Mouse (Mus musculus): ENCODE data around the gene Dhrs3. TPM values are rescaled to one million over a fixed set of nuclear protein-coding genes. Genes with fewer than 3 reads are reported as not detected.

Dhrs3 gene
- total and polyA plus RNA-seq, 3 experiments: 7.9 to 37.7 (median 10.5) TPM

DNA sequence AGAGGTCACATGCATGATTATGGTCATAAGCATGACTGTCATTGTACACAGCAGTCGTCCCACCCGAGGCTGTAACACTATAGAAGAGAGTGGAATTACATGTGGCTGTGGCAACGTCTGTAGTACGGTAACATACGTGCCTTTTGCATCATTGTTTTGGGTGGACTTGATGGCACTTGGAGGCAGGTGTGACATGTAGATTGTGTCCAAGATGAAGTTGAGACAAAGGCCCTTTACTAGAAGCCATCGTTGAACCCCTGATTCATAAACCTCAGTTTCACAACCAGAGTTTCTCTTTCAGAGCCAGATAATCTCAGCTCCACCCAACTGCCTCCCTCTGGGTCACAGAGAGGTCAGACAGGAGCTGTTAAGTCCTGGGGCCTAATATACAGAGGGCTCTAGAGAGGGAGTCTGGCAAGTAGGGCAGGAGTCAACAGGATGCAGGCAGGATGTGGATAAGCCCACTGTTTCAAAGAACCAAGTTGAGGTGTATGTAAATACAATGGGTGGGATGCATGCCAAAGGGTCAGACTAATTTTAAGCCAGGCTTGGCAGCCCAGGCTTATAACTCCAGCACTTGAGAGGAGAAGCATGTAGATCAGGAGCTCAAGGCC lies 5.5 kb downstream of the Dhrs3 start:
- in situ Hi-C loops (cut with MboI; ENCODE audit: low pct_ligation_motif_present, low pct_unique_long_range_greater_than_20kb, low sequenced_read_pairs) (loop anchor here (5.0 to 25.0 kb wide), 4 partner anchors 149 to 389 kb away; partner anchors contain the start of gene Gm13124), dilution Hi-C loops (cut with MboI; ENCODE audit: extremely low pct_ligation_motif_present, extremely low pct_unique_long_range_greater_than_20kb, low sequenced_read_pairs) (loop anchor here (25.0 kb wide), 1 partner anchor 89 kb away; no protein-coding TSS in a partner anchor)
- Histone ChIP-seq H3K4me3 (replicated peaks in 1 of 3; ENCODE audit: low read depth in 2 of 3, low read length in 2 of 3, poor library complexity in 1 of 3) (peak overlapping the region in 1 of 3 experiments; percentile 34), H3K27me3 (replicated peaks) (no peaks in the 10 kb centered on the region), H3K9me3 (replicated peaks; ENCODE audit: low read length) (peaks cover 2% of the 10 kb centered on the region), H3K27ac (ENCODE audit: insufficient read depth, low read depth) (peak overlapping the region; percentile 38), H3K9ac (ENCODE audit: insufficient read depth, low read depth) (no peak overlapping the region; the same call in 1 of the 2 replicates), H3K36me3 (replicated peaks in 1 of 2; ENCODE audit: control insufficient read depth in 1 of 2, insufficient read depth in 1 of 2, low read length in 1 of 2) (peaks cover 13 to 30% of the 10 kb centered on the region in 2 experiments), H3K4me2 (ENCODE audit: insufficient read depth, low read depth, poor library complexity, severe bottlenecking) (0 out of 2 replicates have a peak overlapping the region, but pooled peaks have one; percentile 30), H3K79me2 (replicated peaks; ENCODE audit: control insufficient read depth, extremely low read depth, insufficient read depth, poor library complexity, severe bottlenecking) (peaks cover 36% of the 10 kb centered on the region), H3K4me1 (ENCODE audit: control insufficient read depth in 1 of 2, insufficient read depth in 2 of 2) (peaks cover 38 to 44% of the 10 kb centered on the region in 2 experiments)
- DNase-seq (ENCODE audit: extremely low read depth): no peak
- peak; percentile 37; the same call in 1 of the 2 replicates for TF ChIP-seq BHLHE40 (IDR thresholded peaks at IDR 0.05; ENCODE audit: low read depth, low read length)
- no peak for TF ChIP-seq TCF12 (IDR thresholded peaks at IDR 0.05; ENCODE audit: low read depth, low read length)

DNA sequence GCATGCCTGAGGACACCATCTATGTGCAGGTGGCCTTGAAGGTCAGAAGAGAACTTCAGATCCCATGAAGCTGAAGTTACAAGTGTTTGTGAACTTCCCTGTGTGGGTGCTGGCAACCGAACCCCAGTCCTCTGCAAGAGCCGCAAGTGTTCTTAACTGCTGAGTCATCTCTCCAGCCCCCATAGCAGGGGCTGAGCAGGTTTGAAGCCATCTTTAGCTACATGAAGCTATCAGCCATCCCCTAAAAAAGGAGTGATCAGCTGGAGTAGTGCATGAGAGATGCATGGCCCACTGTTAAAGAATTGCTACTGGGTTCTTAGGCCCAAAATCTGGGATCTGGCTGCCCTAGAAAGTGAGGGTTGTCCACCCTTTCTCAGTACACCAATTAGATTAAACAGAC lies 6.1 kb downstream of the Dhrs3 start:
- Histone ChIP-seq H3K36me3 (replicated peaks in 1 of 2; ENCODE audit: control insufficient read depth in 1 of 2, insufficient read depth in 1 of 2, low read length in 1 of 2) (peaks cover 13 to 30% of the 10 kb centered on the region in 2 experiments), H3K9me3 (replicated peaks; ENCODE audit: low read length) (peaks cover 2% of the 10 kb centered on the region), H3K4me1 (ENCODE audit: control insufficient read depth in 1 of 2, insufficient read depth in 2 of 2) (peaks cover 44 to 46% of the 10 kb centered on the region in 2 experiments), H3K4me3 (replicated peaks in 1 of 3; ENCODE audit: low read depth in 2 of 3, low read length in 2 of 3, poor library complexity in 1 of 3) (no peak overlapping the region), H3K4me2 (ENCODE audit: insufficient read depth, low read depth, poor library complexity, severe bottlenecking) (no peak overlapping the region), H3K9ac (ENCODE audit: insufficient read depth, low read depth) (no peak overlapping the region), H3K27me3 (replicated peaks) (no peaks in the 10 kb centered on the region), H3K27ac (ENCODE audit: insufficient read depth, low read depth) (no peak overlapping the region), H3K79me2 (replicated peaks; ENCODE audit: control insufficient read depth, extremely low read depth, insufficient read depth, poor library complexity, severe bottlenecking) (peaks cover 38% of the 10 kb centered on the region)
- no peak for TF ChIP-seq CHD1 (IDR thresholded peaks at IDR 0.05; ENCODE audit: low read depth, low read length)
- TF ChIP-seq SMC3 (IDR thresholded peaks at IDR 0.05; ENCODE audit: low read depth, low read length): no peak
- peak; percentile 11; the same call in 1 of the 2 replicates for TF ChIP-seq MAFK (IDR thresholded peaks at IDR 0.05; ENCODE audit: insufficient replicate concordance, low read length)
- dilution Hi-C loops (cut with MboI; ENCODE audit: extremely low pct_ligation_motif_present, extremely low pct_unique_long_range_greater_than_20kb, low sequenced_read_pairs): loop anchor here (25.0 kb wide), 1 partner anchor 89 kb away; no protein-coding TSS in a partner anchor
- DNase-seq (ENCODE audit: extremely low read depth): no peak
- in situ Hi-C loops (cut with MboI; ENCODE audit: low pct_ligation_motif_present, low pct_unique_long_range_greater_than_20kb, low sequenced_read_pairs): loop anchor here (5.0 to 25.0 kb wide), 4 partner anchors 149 to 389 kb away; partner anchors contain the start of gene Gm13124

- no peak overlapping the region for H3K9ac ChIP-seq (ENCODE audit: insufficient read depth, low read depth)
- H3K9me3 ChIP-seq (replicated peaks; ENCODE audit: low read length): peaks cover 2% of the 10 kb centered on the region
- H3K27me3 ChIP-seq (replicated peaks): no peaks in the 10 kb centered on the region
- in situ Hi-C loops (cut with MboI; ENCODE audit: low pct_ligation_motif_present, low pct_unique_long_range_greater_than_20kb, low sequenced_read_pairs) (no loop called here), dilution Hi-C loops (cut with MboI; ENCODE audit: extremely low pct_ligation_motif_present, extremely low pct_unique_long_range_greater_than_20kb, low sequenced_read_pairs) (no loop called here)
- peaks cover 25% of the 10 kb centered on the region for H3K79me2 ChIP-seq (replicated peaks; ENCODE audit: control insufficient read depth, extremely low read depth, insufficient read depth, poor library complexity, severe bottlenecking)
- no peak overlapping the region for H3K27ac ChIP-seq (ENCODE audit: insufficient read depth, low read depth)
- no peak for TF ChIP-seq UBTF (IDR thresholded peaks at IDR 0.05; ENCODE audit: low read depth, low read length)
- TF ChIP-seq SMC3 (IDR thresholded peaks at IDR 0.05; ENCODE audit: low read depth, low read length): no peak
- no peak for TF ChIP-seq E2F4 (IDR thresholded peaks at IDR 0.05; ENCODE audit: insufficient replicate concordance, low read depth, low read length)
- TF ChIP-seq TCF12 (IDR thresholded peaks at IDR 0.05; ENCODE audit: low read depth, low read length): no peak
- TF ChIP-seq CHD2 (IDR thresholded peaks at IDR 0.05; ENCODE audit: low read length): no peak
- TF ChIP-seq GABPA (IDR thresholded peaks at IDR 0.05; ENCODE audit: insufficient replicate concordance, low read depth, low read length): no peak
- no peak for TF ChIP-seq ETS1 (conservative IDR thresholded peaks at IDR 0.05; ENCODE audit: low read depth, low read length)
- TF ChIP-seq USF1 (IDR thresholded peaks at IDR 0.05; ENCODE audit: low read depth, low read length): no peak
- TF ChIP-seq ELF1 (IDR thresholded peaks at IDR 0.05; ENCODE audit: low read depth, low read length): no peak
- no peak for TF ChIP-seq MXI1 (IDR thresholded peaks at IDR 0.05; ENCODE audit: low read depth, low read length)
- H3K4me2 ChIP-seq (ENCODE audit: insufficient read depth, low read depth, poor library complexity, severe bottlenecking): no peak overlapping the region
- peaks cover 57 to 61% of the 10 kb centered on the region in 2 experiments for H3K4me1 ChIP-seq (ENCODE audit: control insufficient read depth in 1 of 2, insufficient read depth in 2 of 2)
- H3K36me3 ChIP-seq (replicated peaks in 1 of 2; ENCODE audit: control insufficient read depth in 1 of 2, insufficient read depth in 1 of 2, low read length in 1 of 2): peaks cover 9 to 35% of the 10 kb centered on the region in 2 experiments
- DNase-seq (ENCODE audit: extremely low read depth): no peak
- H3K4me3 ChIP-seq (replicated peaks in 1 of 3; ENCODE audit: low read depth in 2 of 3, low read length in 2 of 3, poor library complexity in 1 of 3): no peak overlapping the region
These were observed 9.0 kb downstream of the Dhrs3 start for GRCm38 (mm10) chr4:144901561-144902111.
